Mouse (Mus musculus) heart, adult 2 months (tissue): ENCODE results near the gene Nhej1.

ENCODE experiments used
- CTCF ChIP-seq: fragments of 200-600 bp; IDR thresholded peaks from 2 replicates; pipeline ENCODE4 v1.8.1; 2022; ENCODE audit warnings: antibody characterized with exemption, mild to moderate bottlenecking, moderate library complexity
- EP300 ChIP-seq: fragments of 200-500 bp; IDR thresholded peaks from 2 replicates; pipeline ENCODE4 v1.6.1; 2011; ENCODE audit warnings: low read depth, low read length, control low read depth; ENCODE audit not compliant: insufficient read depth
- POLR2A ChIP-seq: fragments of 200-500 bp; IDR thresholded peaks from 2 replicates; pipeline ENCODE4 v1.6.1; 2011; ENCODE audit warnings: mild to moderate bottlenecking, low read depth, low read length, control low read depth; ENCODE audit not compliant: insufficient read depth

DNA sequence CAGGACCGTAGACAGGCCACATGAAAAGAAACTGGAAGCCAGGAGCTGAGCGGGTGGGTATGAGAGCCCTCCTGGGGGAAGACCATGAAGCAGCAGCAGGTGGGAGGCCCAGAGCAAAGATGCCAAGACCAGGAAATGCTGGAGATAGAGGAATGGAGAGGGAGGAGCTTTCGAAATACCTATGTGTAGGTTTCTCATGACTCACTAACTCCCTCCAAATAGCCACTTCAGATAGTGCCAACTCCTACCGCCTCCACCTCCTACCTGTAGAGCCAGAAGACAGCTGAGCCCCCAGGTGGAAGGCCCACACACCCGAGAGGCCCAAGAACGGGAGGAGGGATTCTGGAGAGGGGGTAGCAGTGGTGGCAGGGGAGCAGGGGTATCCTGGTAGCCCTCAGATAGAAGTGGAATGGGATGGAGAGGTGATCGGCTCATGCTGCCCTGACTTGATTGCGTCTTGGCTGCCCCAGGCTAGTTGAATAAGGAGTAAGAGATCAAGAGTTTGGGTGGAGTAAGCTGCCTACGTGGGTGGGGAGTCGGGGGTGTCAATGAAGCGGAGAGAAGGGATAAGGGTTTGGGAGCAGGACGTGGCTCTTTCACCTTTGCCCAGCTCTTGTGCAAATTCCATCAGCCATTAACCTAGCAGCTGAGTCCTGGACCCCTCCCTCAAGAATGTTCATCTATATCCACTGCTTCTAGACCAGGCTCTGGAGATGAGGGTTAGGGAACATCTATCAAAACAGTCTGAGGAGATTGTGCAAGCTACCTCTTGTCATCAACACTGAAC, 8.6 kb upstream of the Nhej1 start, which contains the start of gene Slc23a3:
- TF ChIP-seq CTCF (no peak), POLR2A (no peak), EP300 (no peak)
